Mouse (Mus musculus) stomach, postnatal 0 days (tissue): ENCODE measurements around the gene Sema4f.

ENCODE experiments used
- CTCF ChIP-seq: IDR thresholded peaks from 2 replicates; pipeline ENCODE4 v1.5.1; 2016; ENCODE audit warnings: antibody characterized with exemption, low read depth, mild to moderate bottlenecking, moderate library complexity
- EP300 ChIP-seq: optimal IDR thresholded peaks from 2 replicates; pipeline ENCODE3; 2016; ENCODE audit warnings: antibody characterized with exemption

GRCm38 (mm10) chr6:82927617-82928016 lies 12.0 kb downstream of the Sema4f start:
- TF ChIP-seq EP300 (no peak), CTCF (no peak)
